8 mouse cellular contexts compared by ENCODE assay signal in the genomic region with DNA sequence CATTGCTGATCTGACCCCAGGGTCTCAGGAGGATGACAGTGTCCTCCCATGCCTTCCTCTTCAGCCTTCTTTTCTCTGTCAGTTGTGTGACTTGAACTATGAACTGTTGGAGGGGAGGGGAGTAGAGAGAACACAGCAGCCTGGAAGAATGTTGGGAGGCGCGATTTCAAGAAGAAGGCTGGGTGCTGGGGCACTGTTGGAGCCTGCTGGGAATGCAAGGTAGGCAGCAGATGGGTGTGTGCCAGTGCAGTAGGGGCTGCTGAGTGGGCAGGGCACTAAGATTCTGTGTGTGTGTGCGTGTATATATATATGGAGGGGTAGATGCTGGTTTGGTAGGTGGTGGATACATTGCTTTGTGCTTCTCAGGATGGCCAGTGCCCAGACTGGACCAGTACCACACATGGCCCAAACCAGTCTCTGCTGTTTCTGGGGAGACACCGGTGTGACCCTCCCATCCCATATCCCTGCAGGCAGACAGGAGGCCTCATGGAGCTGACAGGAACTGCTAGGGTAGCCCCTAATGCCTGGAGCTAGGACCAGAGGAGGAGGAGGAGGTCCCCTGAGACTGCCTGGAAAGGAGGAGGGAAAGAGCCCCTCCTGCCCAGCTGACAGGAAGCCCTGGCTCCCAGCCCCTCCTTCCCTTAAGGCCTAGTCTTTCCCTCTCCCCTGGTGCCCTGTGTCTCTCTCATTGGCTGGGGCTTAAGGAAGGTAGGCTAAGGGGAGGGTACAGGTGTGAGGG. TPM values are rescaled to one million over a fixed set of nuclear protein-coding genes. Genes with fewer than 3 reads are reported as not detected.
A peak's percentile ranks its signal among the peaks of the same experiment; 100 is the strongest.
DNase-seq lines count a peak whose midpoint lies in the region; ATAC-seq lines count a peak whose summit lies in the region.

No protein-coding gene starts in this region.

- H3K9me3 ChIP-seq in limb, embryonic 15.5 days: no peaks in the 10 kb centered on the region

- H3K27me3 ChIP-seq in limb, embryonic 15.5 days: no peaks in the 10 kb centered on the region

- 0 out of 2 replicates have a peak overlapping the region, but pooled peaks have one; percentile 10 for H3K9ac ChIP-seq in limb, embryonic 15.5 days

- peak; percentile 24 to 26 for DNase-seq in cerebellum, adult 18-20 months
- DNase-seq in right cerebral cortex, adult 18-20 months: peak; percentile 73
- no peak for DNase-seq in right cerebral cortex, postnatal 14 days
- peak; percentile 67 for DNase-seq in heart, postnatal 4 days
- DNase-seq in layer of hippocampus, postnatal 25 days (ENCODE audit: extremely low spot score in 1 of 2, low spot score in 1 of 2): no peak

- no peak for ATAC-seq in cerebellum, adult (ENCODE audit: insufficient number of reproducible peaks, low FRiP score, low TSS enrichment)
- no peak for ATAC-seq in limb, embryonic 15.5 days (ENCODE audit: insufficient number of reproducible peaks, low FRiP score, low TSS enrichment, low read depth)
- ATAC-seq in megakaryocyte progenitor cell, adult 5-6 weeks (replicated peaks; ENCODE audit: poor library complexity): no peak

- peak overlapping the region; percentile 29 for H3K4me2 ChIP-seq in limb, embryonic 15.5 days

- H3K4me1 ChIP-seq in limb, embryonic 15.5 days: peaks cover 90% of the 10 kb centered on the region

- 40% methylated on average over 4 of the region's 4 CpGs for WGBS in limb, embryonic 15.5 days

- peak overlapping the region; percentile 98 for H3K27ac ChIP-seq in limb, embryonic 15.5 days

- peak overlapping the region; percentile 9; the same call in 1 of the 2 replicates for H3K4me3 ChIP-seq in limb, embryonic 15.5 days

- H3K36me3 ChIP-seq in limb, embryonic 15.5 days: no peaks in the 10 kb centered on the region; the same call in 1 of the 2 replicates

RNA-seq across cellular contexts. Expression of a gene that starts 5.8 kb away (rescaled TPM):
- total RNA-seq in heart, postnatal 4 days (2021): 10 to 100 TPM; 41.1 to 48.7 TPM
- polyA plus RNA-seq in limb, embryonic 15.5 days (2015; fragmentation: Nextera tagmentation; extraction: Ambion mirVana): 10.7 and 13.2 TPM in 2 replicates
- 100 to 1,000 TPM in 1 of 2 experiments, 10 to 100 TPM in 1; 96.9 to 109 TPM for total RNA-seq in layer of hippocampus, postnatal 25 days (2021)
- total RNA-seq in megakaryocyte progenitor cell, adult 5-6 weeks (2015): 4.1 and 5.3 TPM in 2 replicates
- total RNA-seq in megakaryocyte progenitor cell, adult 5-6 weeks (2017): 0.81 and 3.8 TPM in 2 replicates

RNA-seq across cellular contexts. Expression of a gene that starts 43.0 kb away (rescaled TPM):
- under 1 TPM; 0.33 to 0.43 TPM for total RNA-seq in heart, postnatal 4 days (2021)
- 0.36 and 0.41 TPM in 2 replicates for polyA plus RNA-seq in limb, embryonic 15.5 days (2015; fragmentation: Nextera tagmentation; extraction: Ambion mirVana)
- total RNA-seq in layer of hippocampus, postnatal 25 days (2021): under 1 TPM; 0.07 to 0.14 TPM
- 3.2 and 3.4 TPM in 2 replicates for total RNA-seq in megakaryocyte progenitor cell, adult 5-6 weeks (2015)
- total RNA-seq in megakaryocyte progenitor cell, adult 5-6 weeks (2017): 2.5 and 3.0 TPM in 2 replicates

Comparison
In these comparisons a context has a peak if more than half of its experiments do, and no peak if none do; other contexts are left out.
1. DNase-seq: peak in cerebellum, adult 18-20 months (2 of 2), right cerebral cortex, adult 18-20 months (single experiment) and heart, postnatal 4 days (single experiment); none in right cerebral cortex, postnatal 14 days (single experiment) and layer of hippocampus, postnatal 25 days (0 of 2).
2. RNA of a gene that starts 5.8 kb away (total RNA-seq): 96.9 to 109 TPM in layer of hippocampus, postnatal 25 days and 41.1 to 48.7 TPM in heart, postnatal 4 days; 0.81 to 5.3 TPM in megakaryocyte progenitor cell, adult 5-6 weeks; every median in the first group is over 4 times any median in the second.